Mouse (Mus musculus) Muller cell, postnatal 12 days (primary cell): ENCODE data around the gene Sema3g.

ENCODE experiments used
- DNase-seq: peaks from one replicate; pipeline ENCODE4 v3.0.0-alpha.2; 2015; ENCODE audit errors: inconsistent ontology term

The Sema3g gene

DNA sequence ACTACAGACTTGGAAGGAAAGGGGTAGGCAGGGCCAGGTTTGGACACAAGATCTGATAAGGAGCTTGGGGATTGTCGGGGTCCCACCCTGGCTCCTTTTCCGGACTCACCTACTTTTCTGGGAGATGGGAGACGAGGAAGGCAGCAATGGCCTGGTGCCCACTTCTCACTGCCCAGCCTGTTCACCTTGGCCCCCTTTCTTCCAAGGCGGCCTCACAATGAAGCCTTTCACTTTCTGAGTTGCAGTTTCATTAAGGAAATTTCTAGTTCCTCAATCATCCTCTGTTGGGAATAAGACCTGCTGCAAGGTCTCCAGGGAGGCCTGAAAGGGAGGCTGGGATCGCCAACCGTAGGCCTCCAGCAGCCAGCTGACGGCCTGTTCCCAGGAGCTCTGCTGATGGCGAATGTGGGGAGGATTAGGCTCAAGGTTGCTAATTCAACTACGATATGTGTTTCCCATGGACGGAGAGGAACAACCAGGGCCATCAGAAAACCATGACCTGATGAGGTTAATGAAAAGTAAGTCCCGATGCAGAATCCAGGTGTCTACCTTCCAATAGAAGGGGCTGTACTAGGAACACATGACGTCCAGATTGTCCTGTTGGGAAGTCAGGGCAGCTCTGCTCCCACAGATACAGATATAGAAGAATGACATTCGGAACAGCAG is 14.9 kb downstream of the Sema3g start:
- DNase-seq = no peak

- DNase-seq = no peak
Measured at GRCm38 (mm10) chr14:31233070-31233995, 15.7 kb downstream of the Sema3g start.

DNA sequence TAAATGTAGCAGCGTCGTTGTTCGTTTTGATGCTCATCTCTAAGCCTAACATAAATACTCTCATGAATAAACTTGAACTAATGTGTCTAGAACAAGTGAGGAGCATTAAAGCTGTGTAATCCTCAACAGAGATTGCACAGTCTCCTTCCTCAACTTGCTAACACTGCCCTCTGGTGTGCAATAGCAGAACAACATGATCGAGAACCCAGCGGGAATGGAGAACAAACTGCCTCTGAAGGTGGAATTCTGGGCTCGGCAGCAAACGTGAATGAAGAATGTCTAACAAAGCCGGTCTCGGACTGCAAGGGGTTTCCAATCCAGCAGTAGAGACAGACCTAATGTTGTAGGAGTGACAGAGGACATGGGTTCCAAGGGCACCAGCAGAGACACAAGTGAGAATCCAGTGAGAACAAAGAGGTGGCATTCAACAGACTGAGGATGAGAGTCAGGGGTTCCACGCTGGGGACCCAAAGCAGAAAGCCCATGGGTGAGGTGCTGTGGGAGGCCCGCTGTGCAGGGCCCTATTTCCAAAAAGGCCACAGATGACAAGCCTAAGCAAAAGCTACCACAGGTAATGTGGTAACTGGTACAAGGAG is 16.4 kb downstream of the Sema3g start:
- peak; percentile 60 for DNase-seq

GRCm38 (mm10) chr14:31237101-31237882 is 19.6 kb downstream of the Sema3g start:
- no peak for DNase-seq

DNA sequence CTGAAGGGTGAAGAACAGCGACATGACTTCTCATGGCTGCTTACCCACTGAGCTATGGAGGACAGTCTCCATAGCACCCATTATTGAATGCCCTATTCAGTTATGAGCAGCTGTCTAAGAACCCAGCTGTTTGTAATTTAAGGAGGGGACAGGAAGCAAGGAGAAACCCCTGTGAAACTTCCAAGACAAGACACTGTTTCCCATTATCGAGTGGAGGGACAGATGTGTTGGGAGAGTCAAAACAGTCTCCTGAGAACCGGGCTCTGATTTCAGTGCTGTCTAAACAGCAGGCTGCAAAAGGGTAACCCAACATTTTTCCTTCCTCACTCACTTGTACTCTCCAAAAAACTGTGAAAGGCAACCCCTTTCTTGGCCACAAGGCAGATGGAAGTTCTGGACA is 22.9 kb downstream of the Sema3g start:
- DNase-seq = no peak

- no peak for DNase-seq
Measured at GRCm38 (mm10) chr14:31244777-31245176, 27.1 kb downstream of the Sema3g start.

DNA sequence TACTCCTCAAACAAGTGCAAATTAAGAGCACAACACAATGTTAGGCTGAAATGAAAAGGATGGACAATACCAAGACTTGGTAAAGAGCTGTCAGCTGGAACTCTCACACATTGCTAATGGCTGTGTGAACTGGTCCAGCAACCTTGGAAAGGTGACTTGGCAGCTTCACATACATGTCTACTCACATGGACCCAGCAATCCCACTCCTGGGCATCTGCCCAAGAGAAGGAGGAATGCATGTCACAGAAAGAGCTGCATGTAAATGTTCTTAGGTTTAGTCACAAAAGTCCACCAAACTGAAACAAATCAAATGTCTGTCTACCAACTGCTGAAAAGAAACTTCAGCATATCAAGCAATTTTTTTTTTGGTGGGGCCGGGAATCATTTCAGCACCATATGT is 28.3 kb downstream of the Sema3g start:
- DNase-seq = peak; percentile 12

GRCm38 (mm10) chr14:31248396-31248795 is 30.7 kb downstream of the Sema3g start:
- no peak for DNase-seq

- DNase-seq = no peak
Measured at GRCm38 (mm10) chr14:31250222-31251083, 32.8 kb downstream of the Sema3g start.

GRCm38 (mm10) chr14:31251084-31251604 is 33.5 kb downstream of the Sema3g start, which contains the start of the genes Phf7 and Bap1:
Phf7 (minus strand) TSS chr14:31251317.
Bap1 (plus strand) TSS chr14:31251450.
- DNase-seq = peak; percentile 98

DNA sequence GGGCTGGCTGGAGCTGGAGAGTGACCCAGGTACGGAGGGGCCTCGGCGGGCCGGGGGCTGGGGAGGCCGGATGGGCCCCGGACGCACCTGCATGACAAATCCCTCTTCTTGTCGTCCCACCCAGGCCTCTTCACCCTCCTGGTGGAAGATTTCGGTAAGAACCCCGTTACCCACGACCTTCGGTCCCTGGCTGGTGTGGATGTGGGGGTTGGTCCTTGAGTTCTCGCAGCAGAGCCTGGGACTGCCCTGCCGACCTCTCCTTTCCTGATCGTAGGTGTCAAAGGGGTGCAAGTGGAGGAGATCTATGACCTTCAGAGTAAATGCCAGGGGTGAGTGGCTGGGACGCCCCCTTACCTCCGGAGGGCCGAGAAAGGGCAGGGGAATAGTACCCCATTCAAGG is 34.0 kb downstream of the Sema3g start:
- DNase-seq = no peak

GRCm38 (mm10) chr14:31252091-31252490 is 34.4 kb downstream of the Sema3g start:
- DNase-seq = no peak

DNA sequence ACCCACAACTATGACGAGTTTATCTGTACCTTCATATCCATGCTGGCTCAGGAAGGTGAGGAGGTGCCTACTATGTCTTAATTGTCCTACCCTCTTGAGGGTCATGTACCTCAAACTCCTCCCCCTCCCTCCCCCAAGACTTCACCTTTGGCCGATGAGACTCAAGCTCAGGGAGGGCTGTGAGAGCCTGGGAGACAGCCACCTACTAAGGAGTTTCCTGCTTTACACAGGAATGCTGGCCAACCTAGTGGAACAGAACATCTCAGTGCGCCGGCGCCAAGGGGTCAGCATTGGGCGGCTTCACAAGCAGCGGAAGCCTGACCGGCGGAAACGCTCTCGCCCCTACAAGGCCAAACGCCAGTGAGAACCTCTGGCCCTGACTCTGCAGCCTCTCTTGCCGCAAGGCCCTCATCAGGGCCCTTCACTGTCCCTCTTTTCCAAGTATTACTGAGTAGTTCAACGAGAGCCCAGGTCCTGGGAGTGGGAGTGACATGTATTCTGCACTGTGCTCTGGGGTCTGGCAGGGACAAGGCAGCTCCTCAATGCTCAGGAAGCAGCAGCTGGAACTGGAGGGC is 40.9 kb downstream of the Sema3g start:
- no peak for DNase-seq

- no peak for DNase-seq
Measured at GRCm38 (mm10) chr14:31260374-31260773, 42.7 kb downstream of the Sema3g start.

- no peak for DNase-seq
Measured at GRCm38 (mm10) chr14:31260932-31261331, 43.3 kb downstream of the Sema3g start.

- DNase-seq = no peak
Measured at GRCm38 (mm10) chr14:31267649-31268048, 50.0 kb downstream of the Sema3g start.

GRCm38 (mm10) chr14:31268301-31269001 is 50.8 kb downstream of the Sema3g start:
- no peak for DNase-seq

GRCm38 (mm10) chr14:31269456-31270100 is 51.9 kb downstream of the Sema3g start:
- peak; percentile 32 for DNase-seq

GRCm38 (mm10) chr14:31271121-31271520 is 53.5 kb downstream of the Sema3g start:
- no peak for DNase-seq
